In the genomic region with DNA sequence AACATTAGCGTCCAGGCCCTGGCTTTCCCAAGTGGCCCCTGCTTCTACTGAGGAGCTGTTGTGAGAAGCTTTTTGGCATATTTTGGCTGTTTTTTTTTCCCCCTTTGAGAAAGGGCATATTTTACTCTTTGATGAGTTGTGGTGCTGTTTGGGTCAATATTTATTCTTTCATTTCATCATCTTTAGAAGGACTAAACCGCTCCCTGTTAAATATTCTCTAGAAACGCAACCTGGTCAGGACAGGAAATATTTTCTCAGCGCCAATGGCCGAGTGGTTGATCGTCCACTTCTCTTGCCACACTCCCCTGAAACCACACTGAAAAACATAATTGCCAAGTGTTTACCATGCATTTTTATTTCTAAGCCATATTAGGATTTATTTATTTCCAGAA, we compare ENCODE assay signal across 9 mouse cellular contexts. TPM values are rescaled to one million over a fixed set of nuclear protein-coding genes. Genes with fewer than 3 reads are reported as not detected.
A peak's percentile ranks its signal among the peaks of the same experiment; 100 is the strongest.
DNase-seq lines count a peak whose midpoint lies in the region; ATAC-seq lines count a peak whose summit lies in the region.
"Had no signal": no experiment of that assay in that cellular context is flagged by ENCODE, and none has a peak within 500 bp of the region (broad histone marks: within the 10 kb centered on the region; RNA-seq: fewer than 3 reads in every experiment).

A gene (minus strand): TSS at position 63 of the 392 bp plus-strand sequence.

- ATAC-seq in heart, embryonic 14.5 days (ENCODE audit: insufficient number of reproducible peaks, insufficient read depth, low FRiP score, low read depth) = no peak
- ATAC-seq in forebrain, embryonic 15.5 days (replicated peaks) = no peak
- ATAC-seq in liver, embryonic 13.5 days (ENCODE audit: low read depth) = peak; percentile 18; the same call in 1 of the 2 replicates

- peak within 1 kb of the TSS; percentile 90 for H3K4me2 ChIP-seq in heart, embryonic 14.5 days (ENCODE audit: low read length)
- peak within 1 kb of the TSS; percentile 81 for H3K4me2 ChIP-seq in forebrain, embryonic 15.5 days (replicated peaks)
- H3K4me2 ChIP-seq in liver, embryonic 13.5 days = peak within 1 kb of the TSS; percentile 56

- no peaks in the 10 kb centered on the region for H3K36me3 ChIP-seq in heart, embryonic 14.5 days (ENCODE audit: control insufficient read depth, insufficient read depth, low read length)
- no peaks in the 10 kb centered on the region for H3K36me3 ChIP-seq in forebrain, embryonic 15.5 days
- H3K36me3 ChIP-seq in liver, embryonic 13.5 days = no peaks in the 10 kb centered on the region
- H3K36me3 ChIP-seq: G1E had no signal

- H3K4me1 ChIP-seq in heart, embryonic 14.5 days (ENCODE audit: control insufficient read depth in 2 of 2, insufficient read depth in 2 of 2, low read length in 2 of 2) = peaks cover 0 to 2% of the 10 kb centered on the region in 2 experiments; a peak in 1 of 4 replicates
- H3K4me1 ChIP-seq in forebrain, embryonic 15.5 days = no peaks in the 10 kb centered on the region
- peaks cover 4% of the 10 kb centered on the region; the same call in 1 of the 2 replicates for H3K4me1 ChIP-seq in liver, embryonic 13.5 days (replicated peaks)

- H3K9me3 ChIP-seq in heart, embryonic 14.5 days (ENCODE audit: control insufficient read depth, low read length) = no peaks in the 10 kb centered on the region
- H3K9me3 ChIP-seq in forebrain, embryonic 15.5 days = no peaks in the 10 kb centered on the region
- H3K9me3 ChIP-seq in liver, embryonic 13.5 days (replicated peaks) = no peaks in the 10 kb centered on the region
- H3K9me3 ChIP-seq: G1E had no signal

- DNase-seq in heart, postnatal 4 days = no peak
- no peak for DNase-seq in adrenal gland, adult 2 months
- DNase-seq in liver, embryonic 13.5 days = no peak
- DNase-seq in MN1 (ENCODE audit: low spot score) = no peak
- no peak for DNase-seq in thymus, postnatal 36 days
- DNase-seq in urinary bladder, adult 18-20 months (ENCODE audit: low spot score in 2 of 2) = no peak

- peak within 1 kb of the TSS; percentile 42 to 58 for H3K4me3 ChIP-seq in heart, embryonic 14.5 days (ENCODE audit: control insufficient read depth in 1 of 2, insufficient read depth in 1 of 2, low read depth in 1 of 2, low read length in 2 of 2)
- H3K4me3 ChIP-seq in forebrain, embryonic 15.5 days = peak within 1 kb of the TSS; percentile 52
- peak within 1 kb of the TSS; percentile 53 for H3K4me3 ChIP-seq in liver, embryonic 13.5 days (replicated peaks)

- no peak within 1 kb of the TSS for H3K27ac ChIP-seq in heart, embryonic 14.5 days (replicated peaks in 1 of 2; ENCODE audit: control insufficient read depth in 1 of 2, insufficient read depth in 1 of 2, low read depth in 2 of 2, low read length in 2 of 2)
- H3K27ac ChIP-seq in forebrain, embryonic 15.5 days (replicated peaks) = no peak within 1 kb of the TSS
- peak within 1 kb of the TSS; percentile 91 for H3K27ac ChIP-seq in liver, embryonic 13.5 days

- 75% methylated on average over 6 of the region's 6 CpGs for WGBS in heart, embryonic 14.5 days
- 72% methylated on average over 6 of the region's 6 CpGs for WGBS in forebrain, embryonic 15.5 days
- WGBS in liver, embryonic 13.5 days (ENCODE audit: insufficient replicate concordance) = 44% methylated on average over 6 of the region's 6 CpGs

- H3K27me3 ChIP-seq in heart, embryonic 14.5 days (ENCODE audit: control insufficient read depth, insufficient read depth, low read length) = peaks cover 44% of the 10 kb centered on the region
- H3K27me3 ChIP-seq in forebrain, embryonic 15.5 days = peaks cover 11% of the 10 kb centered on the region
- peaks cover 35% of the 10 kb centered on the region for H3K27me3 ChIP-seq in liver, embryonic 13.5 days

- peak within 1 kb of the TSS; percentile 62 for H3K9ac ChIP-seq in heart, embryonic 14.5 days (ENCODE audit: low read length)
- H3K9ac ChIP-seq in forebrain, embryonic 15.5 days (replicated peaks) = peak within 1 kb of the TSS; percentile 40
- peak within 1 kb of the TSS; percentile 65 for H3K9ac ChIP-seq in liver, embryonic 13.5 days

RNA-seq across cellular contexts. Expression of the gene that starts here (rescaled TPM):
- polyA plus RNA-seq in heart, embryonic 14.5 days (2014; fragmentation: Nextera tagmentation; extraction: Ambion mirVana) = 0.77 and 0.81 TPM in 2 replicates
- total RNA-seq in heart, postnatal 4 days (2021) = 1 to 10 TPM in 1 of 2 experiments, under 1 TPM in 1; 0.77 to 1.1 TPM
- total RNA-seq in adrenal gland, adult 2 months (2021) = 10 to 100 TPM; 37.6 to 52.1 TPM
- 57.5 and 75.4 TPM in 2 replicates for polyA plus RNA-seq in adrenal gland, adult 2 months (2012; rRNA removed)
- polyA plus RNA-seq in forebrain, embryonic 15.5 days (2015; fragmentation: Nextera tagmentation; extraction: Ambion mirVana) = 1.5 and 3.9 TPM in 2 replicates
- polyA plus RNA-seq in liver, embryonic 13.5 days (2015; fragmentation: Nextera tagmentation; extraction: Ambion mirVana) = 1,559 and 1,745 TPM in 2 replicates
- total RNA-seq: G1E had no signal
- polyA plus RNA-seq: G1E had no signal

Comparison
In these comparisons a context has a peak if more than half of its experiments do, and no peak if none do; other contexts are left out.
1. RNA of the gene that starts here (total RNA-seq): 37.6 to 52.1 TPM in adrenal gland, adult 2 months; 0.77 to 1.1 TPM in heart, postnatal 4 days; every median in the first group is over 10 times any median in the second.
2. RNA of the gene that starts here (polyA plus RNA-seq): 1,559 to 1,745 TPM in liver, embryonic 13.5 days; 57.5 to 75.4 TPM in adrenal gland, adult 2 months, 1.5 to 3.9 TPM in forebrain, embryonic 15.5 days and 0.77 to 0.81 TPM in heart, embryonic 14.5 days; every median in the first group is over 10 times any median in the second.
3. Peak in every context shown above with its lines, with median percentiles within 50 percentile points of each other: H3K4me2 ChIP-seq, H3K4me3 ChIP-seq and H3K9ac ChIP-seq.